Mouse (Mus musculus): ENCODE data around the gene Mbnl2. TPM values are rescaled to one million over a fixed set of nuclear protein-coding genes. Genes with fewer than 3 reads are reported as not detected.

Gene Mbnl2
- total RNA-seq, 2 experiments from 2014 or later: 230 to 238 TPM

GRCm38 (mm10) chr14:120323111-120323510, 47.6 kb downstream of the Mbnl2 start:
- no peak for DNase-seq (ENCODE audit: extremely low spot score in 1 of 2, low spot score in 1 of 2)

DNA sequence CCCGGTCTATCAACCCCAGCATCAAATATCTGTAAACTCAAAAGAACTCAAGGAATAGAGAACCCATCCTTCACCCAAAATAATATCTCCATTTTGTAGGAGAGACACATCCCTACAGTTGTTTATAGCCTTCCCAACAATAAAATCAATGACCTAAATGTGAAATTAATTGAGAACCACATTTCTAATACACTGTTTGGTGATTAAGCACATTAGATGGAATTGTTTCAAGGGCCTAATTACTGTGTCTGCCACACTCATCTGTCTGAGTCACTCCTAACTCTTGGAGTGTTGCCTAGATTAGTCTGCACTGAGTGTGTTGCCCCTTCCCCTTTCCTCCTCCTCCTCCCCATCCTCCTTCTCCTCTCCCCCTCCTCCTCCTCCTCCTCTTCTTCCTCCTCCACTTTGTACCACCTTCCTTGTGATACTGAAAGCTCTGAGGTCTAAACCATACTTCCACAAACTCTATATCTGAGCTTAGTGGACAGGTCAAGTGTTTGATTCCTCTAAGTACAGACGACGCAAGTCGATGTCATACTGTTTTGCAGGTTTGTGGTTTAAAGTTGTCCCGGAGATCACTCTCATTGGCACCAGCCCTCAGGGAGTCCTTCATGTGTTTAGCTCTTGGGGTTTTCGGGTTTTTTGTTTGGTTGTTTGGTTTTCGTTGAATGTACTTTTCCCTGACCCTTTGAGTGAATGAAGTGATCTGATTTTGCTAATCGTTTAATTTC, 48.8 kb downstream of the Mbnl2 start:
- DNase-seq (ENCODE audit: extremely low spot score in 1 of 2, low spot score in 1 of 2): no peak

DNA sequence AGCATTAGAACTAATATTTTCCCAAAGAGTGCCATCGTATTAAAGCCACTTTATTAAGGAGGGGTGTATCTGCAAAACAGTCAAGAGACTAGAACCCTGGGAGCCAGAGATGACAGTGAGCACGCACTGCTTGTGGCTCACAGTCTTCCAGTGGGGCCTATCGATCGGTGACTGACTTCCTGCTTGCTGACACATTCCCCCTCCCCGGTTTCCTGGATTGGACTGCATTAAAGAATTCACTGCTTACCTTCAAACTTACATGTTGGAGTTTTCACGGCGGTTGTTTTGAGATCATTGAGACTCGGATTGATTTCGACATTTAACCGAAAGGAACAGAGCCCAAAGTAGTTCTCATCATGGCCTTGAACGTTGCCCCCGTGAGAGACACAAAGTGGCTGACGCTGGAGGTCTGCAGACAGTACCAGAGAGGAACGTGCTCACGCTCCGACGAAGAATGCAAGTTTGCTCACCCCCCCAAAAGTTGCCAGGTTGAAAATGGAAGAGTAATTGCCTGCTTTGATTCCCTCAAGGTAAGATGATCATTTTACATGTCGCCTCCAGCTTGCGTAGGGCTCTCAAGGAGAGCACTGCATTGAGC, 49.5 kb downstream of the Mbnl2 start:
- no peak for DNase-seq (ENCODE audit: extremely low spot score in 1 of 2, low spot score in 1 of 2)

DNA sequence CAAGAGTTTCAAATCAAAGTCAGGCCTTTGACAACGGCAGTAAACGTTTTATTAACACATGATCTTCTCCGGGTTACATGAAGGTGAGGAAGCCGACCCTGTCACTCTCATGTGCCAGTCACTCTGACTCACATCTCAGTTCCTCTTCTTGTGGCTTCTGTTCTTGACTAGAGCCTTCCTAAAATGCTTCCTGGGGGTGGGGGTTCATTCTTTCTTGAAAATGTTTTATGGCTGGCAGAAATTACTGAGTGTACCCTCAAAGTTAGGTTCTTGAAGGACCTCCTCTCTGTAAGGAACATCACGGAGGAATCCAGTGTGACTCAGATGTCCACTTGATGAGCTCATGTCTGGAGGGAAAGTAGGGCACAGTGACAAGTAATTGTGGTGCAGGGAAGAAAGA, 50.2 kb downstream of the Mbnl2 start:
- no peak for DNase-seq (ENCODE audit: extremely low spot score in 1 of 2, low spot score in 1 of 2)

- no peak for DNase-seq (ENCODE audit: extremely low spot score in 1 of 2, low spot score in 1 of 2)
Observed at GRCm38 (mm10) chr14:120330454-120330853, 55.0 kb downstream of the Mbnl2 start.

- DNase-seq (ENCODE audit: extremely low spot score in 1 of 2, low spot score in 1 of 2): no peak
Observed at GRCm38 (mm10) chr14:120330881-120331514, 55.5 kb downstream of the Mbnl2 start.

- DNase-seq (ENCODE audit: extremely low spot score in 1 of 2, low spot score in 1 of 2): no peak
Observed at GRCm38 (mm10) chr14:120333465-120334243, 58.2 kb downstream of the Mbnl2 start.

DNA sequence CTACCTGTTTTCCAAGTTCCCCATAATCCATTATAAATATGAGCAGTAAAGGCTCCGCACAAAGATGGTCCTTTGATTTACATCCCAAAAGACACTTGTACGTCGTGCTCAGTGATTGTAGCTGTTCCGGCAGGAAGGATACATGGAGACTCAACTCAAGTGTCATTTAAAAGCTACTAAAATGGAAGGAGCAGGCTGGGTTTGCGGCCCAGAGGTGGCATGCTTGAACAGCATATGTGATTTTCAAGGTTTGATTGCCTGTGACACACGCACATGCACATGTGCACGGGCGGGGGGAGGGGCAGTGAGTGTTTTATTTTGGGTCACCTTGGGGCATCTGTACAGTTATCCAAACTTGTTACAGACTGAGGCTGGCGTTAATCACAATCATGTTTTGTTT, 59.9 kb downstream of the Mbnl2 start:
- DNase-seq (ENCODE audit: extremely low spot score in 1 of 2, low spot score in 1 of 2): no peak

DNA sequence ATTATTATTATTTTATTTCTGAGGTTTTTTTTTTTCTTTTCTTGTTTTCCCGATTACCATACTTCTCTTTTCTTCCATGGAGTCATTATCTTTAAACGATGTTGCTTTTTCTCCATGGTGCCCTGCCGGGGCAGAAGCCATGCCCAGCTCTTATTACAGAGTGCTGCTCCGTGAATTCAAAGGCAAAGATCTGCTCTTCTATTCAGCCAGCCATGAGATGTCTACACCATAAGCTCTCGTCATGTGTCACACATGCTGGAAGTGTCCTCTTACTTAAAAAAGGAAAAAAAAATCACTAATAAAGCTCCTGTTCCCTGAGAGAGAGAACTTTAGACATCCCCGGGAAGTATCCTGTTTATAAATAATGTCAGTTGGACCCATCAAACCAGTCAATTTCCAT, 60.4 kb downstream of the Mbnl2 start:
- no peak for DNase-seq (ENCODE audit: extremely low spot score in 1 of 2, low spot score in 1 of 2)

GRCm38 (mm10) chr14:120336380-120336779, 60.9 kb downstream of the Mbnl2 start:
- DNase-seq (ENCODE audit: extremely low spot score in 1 of 2, low spot score in 1 of 2): no peak

GRCm38 (mm10) chr14:120336841-120337240, 61.4 kb downstream of the Mbnl2 start:
- DNase-seq (ENCODE audit: extremely low spot score in 1 of 2, low spot score in 1 of 2): no peak

DNA sequence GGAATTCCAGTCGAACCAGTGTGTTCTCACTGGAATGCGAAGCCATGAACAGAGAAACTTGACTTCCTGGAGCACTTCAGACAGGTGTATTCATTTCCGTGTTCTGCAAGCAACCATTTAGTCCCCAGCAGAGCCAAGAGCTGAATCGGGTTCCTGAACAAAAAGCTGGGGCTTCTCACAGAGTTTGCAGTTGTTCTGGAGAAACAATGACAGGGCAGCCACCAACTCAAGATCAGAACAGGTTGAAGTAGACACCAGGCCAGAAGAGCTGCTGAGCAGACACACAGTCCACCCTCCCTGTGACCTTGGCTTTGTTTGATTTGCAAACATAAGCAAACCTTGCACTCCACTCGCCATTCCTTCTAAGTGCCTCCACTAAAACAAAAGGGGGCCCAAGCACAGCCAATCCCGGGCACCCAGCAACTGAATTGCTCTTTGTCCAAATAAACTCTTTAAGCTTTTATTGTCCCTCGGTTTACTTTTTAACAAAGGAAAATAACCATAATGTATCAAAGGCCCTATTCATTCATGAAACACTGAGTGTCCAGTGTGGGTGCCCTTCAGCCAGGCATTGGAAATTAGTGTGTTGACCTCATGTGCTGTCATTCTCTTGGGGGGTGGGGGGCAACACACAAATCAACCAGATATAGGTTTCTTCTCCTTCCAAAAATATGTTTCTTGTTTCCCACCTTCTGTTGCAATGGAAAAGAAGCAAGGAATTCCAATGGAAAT, 62.4 kb downstream of the Mbnl2 start:
- DNase-seq (ENCODE audit: extremely low spot score in 1 of 2, low spot score in 1 of 2): no peak

DNA sequence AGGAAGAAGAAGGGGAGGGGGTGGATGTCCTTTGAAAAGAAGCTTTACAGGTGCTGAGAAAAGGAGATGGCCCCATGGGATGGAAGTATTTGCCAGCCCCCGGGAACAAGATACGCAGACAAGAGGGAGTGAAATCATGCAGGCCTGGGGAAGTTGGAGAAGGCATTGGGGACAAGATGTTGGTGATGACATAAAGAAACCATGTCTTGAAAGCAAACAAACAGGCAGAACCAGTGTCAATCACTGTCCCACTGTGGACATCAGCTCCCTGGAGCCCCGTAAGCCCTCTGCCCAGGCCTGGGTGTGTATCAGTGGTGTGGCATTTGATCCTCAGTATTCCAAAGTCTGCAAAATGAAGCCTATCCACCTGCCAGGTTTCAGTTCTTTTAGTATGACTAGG, 63.2 kb downstream of the Mbnl2 start:
- DNase-seq (ENCODE audit: extremely low spot score in 1 of 2, low spot score in 1 of 2): no peak

DNA sequence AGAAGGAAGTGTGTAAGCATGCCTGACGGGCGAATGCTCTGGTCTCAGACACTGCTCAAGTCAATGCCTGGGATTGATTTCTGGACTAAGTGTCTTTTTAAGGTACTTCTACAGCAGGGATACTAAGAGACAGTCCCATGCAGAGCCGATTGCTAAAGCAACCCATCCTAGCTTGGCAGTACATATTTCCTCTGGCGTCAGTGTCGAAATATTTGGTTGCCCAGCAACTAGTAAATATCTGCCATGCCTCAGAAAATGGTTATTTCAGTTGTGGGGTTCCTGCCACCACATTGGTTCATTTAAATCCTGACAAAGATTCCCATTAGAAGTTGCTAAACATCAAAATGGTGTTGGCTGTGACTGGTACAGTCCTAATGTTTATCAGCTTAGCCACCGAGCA, 66.4 kb downstream of the Mbnl2 start:
- DNase-seq (ENCODE audit: extremely low spot score in 1 of 2, low spot score in 1 of 2): no peak

DNA sequence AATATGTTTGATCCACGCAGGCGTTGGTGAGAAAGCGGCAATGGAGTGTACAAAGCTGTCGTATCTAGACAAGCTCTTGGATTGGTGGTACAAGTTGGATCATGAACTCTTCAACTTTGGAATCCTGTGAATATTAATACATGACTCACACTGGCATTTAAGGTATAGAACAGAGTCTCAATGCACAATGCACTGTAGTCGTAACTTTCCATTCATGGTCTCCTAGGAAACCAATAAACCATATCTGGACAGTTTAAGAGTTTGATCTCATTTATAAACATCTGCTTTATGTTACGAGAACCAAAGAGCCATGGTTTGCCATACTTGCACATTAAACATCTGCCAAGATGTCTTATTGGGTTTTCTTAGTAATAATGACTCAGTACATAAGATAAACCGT, 66.9 kb downstream of the Mbnl2 start:
- DNase-seq (ENCODE audit: extremely low spot score in 1 of 2, low spot score in 1 of 2): no peak

DNA sequence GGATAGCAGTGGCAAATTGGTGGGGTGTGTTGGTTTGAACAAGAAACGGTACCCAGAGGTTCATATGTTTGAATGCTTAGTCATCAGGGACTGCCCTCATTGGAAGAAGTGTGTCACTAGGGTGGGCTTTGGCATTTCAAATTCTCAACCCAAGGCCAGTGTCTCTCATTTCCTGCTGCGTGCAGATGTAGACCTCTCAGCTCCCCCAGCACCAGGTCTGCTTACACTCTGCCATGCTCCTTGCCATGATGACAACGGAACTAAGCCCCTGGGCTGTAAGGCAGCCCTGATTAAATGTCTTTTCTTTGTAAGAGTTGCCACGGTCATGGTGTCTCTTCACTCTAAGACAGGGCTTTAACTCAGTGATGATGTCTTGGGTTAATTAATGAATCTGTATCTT, 69.2 kb downstream of the Mbnl2 start:
- DNase-seq (ENCODE audit: extremely low spot score in 1 of 2, low spot score in 1 of 2): no peak

GRCm38 (mm10) chr14:120347410-120348315, 72.2 kb downstream of the Mbnl2 start:
- DNase-seq (ENCODE audit: extremely low spot score in 1 of 2, low spot score in 1 of 2): no peak

GRCm38 (mm10) chr14:120349332-120349731, 73.9 kb downstream of the Mbnl2 start:
- DNase-seq (ENCODE audit: extremely low spot score in 1 of 2, low spot score in 1 of 2): no peak

- no peak for DNase-seq (ENCODE audit: extremely low spot score in 1 of 2, low spot score in 1 of 2)
Observed at GRCm38 (mm10) chr14:120352136-120352843, 76.8 kb downstream of the Mbnl2 start.

All from layer of hippocampus, postnatal 25 days (tissue).